Mouse (Mus musculus) liver, adult 2 months (tissue): ENCODE data around the gene Dhx32.

Experiments
- CTCF ChIP-seq: fragments of 200-500 bp; IDR thresholded peaks from 2 replicates; pipeline ENCODE4 v1.5.1; 2011; ENCODE audit warnings: low read depth, low read length, control low read depth
- POLR2A ChIP-seq: fragments of 200-500 bp; IDR thresholded peaks from 2 replicates; pipeline ENCODE4 v1.6.1; 2011; ENCODE audit warnings: low read length, control low read depth; ENCODE audit not compliant: insufficient read depth; ENCODE audit errors: extremely low read depth

DNA sequence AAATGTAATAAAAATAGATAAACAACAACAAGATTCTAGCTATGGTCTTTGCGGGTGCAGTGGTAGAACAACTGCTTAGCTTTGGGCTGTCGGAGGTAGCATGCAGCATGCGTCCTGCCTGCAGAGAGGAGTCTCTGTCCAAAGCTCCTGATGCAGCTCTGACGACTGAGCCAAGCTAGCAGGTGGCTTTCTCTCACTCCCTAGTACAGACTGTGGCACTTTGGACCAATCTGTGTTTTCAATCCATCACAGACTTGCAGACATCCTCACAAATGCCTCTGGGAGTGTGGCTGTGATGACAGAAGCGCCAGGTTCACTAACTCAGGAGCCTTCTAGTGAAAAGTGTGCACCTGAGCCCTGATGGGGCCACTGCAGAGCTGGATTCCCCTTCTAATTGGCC is 53.2 kb downstream of the Dhx32 start:
- TF ChIP-seq CTCF (no peak), POLR2A (no peak)
